Mouse (Mus musculus) liver, adult (tissue): ENCODE measurements at regions not wholly inside any gene's neighbourhood (a gene's known extent, or its start where the extent isn't known, plus 50 kb on each side); places are given as distances from the start of the nearest gene placed in this dataset.

Experiments used
- GATA4 ChIP-seq: IDR thresholded peaks from 2 replicates; pipeline ENCODE4 v1.6.1; 2014; ENCODE audit warnings: mild to moderate bottlenecking, low read length; ENCODE audit not compliant: insufficient replicate concordance

GRCm38 (mm10) chr3:52572514-52573485, 304.7 kb downstream of the Foxo1 start:
- no peak for TF ChIP-seq GATA4

DNA sequence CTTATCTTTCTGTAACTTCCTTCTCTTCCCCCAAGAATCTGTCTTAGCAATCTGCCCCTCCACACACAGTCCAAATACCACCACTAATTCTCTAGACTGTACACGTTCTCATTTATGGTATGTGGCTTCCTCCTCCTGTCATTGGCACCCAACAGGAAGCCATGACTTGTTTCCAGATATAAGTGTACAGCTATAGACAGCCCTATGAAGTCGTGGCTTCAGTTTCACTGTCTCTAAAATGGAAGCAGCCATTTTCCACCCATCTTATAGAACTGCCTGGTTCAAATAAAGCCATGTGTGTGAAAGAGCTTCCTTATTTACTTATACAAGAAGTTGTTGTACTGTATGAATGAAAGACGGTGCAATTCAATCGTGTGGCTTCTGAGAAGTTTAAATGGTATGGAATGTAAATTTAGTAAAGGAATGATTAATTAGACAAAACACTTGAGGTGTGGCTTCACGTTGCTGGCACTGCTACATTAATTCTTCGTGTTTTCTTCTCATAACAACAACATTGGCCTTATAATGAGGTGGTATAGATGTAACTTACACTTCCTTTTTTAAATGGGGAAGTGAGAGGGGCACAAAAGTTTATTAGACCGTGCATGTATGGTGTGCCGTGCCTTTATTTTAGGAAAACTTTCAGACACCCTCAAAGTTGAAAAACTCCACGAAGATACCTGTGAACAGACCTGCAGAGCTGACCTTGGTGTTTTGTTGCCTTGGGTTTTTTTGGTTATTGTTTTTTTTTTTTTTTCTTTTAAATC, 299.7 kb downstream of the Foxo1 start:
- no peak for TF ChIP-seq GATA4

GRCm38 (mm10) chr3:52563595-52563994, 295.5 kb downstream of the Foxo1 start:
- TF ChIP-seq GATA4, result no peak

GRCm38 (mm10) chr3:52562816-52563215, 294.7 kb downstream of the Foxo1 start:
- no peak for TF ChIP-seq GATA4

DNA sequence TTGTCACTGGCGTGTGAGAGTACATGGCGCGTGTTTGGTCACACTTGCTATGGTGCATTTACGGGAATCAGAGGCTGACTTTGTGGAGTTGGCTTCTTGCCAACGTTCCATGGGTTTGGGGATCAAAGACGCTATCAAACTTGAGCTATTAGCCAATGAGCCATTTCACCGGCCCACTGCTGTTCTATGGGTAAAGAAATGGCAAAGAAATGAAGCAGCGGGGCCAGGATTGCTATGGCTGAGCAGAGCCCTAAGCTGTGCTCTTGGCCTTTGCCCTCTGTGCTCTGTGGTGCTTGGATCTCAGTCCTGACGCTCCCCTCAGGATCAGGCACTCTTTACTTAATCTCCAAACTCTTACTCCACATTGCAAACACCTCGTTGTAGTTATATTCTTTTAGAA, 291.3 kb downstream of the Foxo1 start:
- TF ChIP-seq GATA4, result no peak

DNA sequence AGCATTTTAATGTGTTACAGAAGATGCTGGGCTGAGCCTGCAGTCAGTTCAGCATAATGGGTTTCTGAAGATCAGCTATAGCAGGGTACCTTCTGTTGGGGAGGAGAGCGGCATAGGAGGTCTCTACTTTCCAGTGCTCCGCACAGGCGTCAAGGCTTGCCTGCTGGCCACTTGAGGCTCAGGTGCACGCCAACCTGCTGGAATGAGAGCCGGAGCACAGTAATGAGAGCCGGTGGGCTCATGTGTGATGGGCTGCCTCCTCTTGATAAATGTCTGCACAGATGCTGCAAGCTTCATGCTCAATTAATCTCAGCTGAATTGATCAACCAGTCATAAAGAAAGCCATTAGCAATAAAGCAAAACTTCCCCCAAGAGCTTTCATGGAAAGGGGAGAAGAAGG, 290.6 kb downstream of the Foxo1 start:
- TF ChIP-seq GATA4, result no peak

DNA sequence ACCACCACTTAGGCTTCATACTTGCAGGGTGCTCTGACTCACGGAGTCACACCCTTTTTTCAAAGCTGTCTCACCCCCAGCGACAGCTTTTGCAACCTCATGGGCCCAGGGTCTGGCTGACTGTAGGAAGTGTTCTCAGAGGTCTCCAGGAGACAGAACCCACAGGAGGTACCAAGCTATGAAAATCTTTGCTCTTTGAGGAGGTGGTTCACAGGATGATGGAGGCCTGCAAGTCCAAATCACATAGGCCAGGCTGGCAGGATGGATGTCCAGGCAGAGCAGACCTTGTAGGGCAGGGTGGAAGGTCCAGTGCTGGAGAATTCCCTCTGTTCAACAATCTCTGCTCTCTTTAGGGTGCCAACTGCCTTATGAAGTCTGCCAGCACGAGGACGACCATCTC, 289.2 kb downstream of the Foxo1 start:
- no peak for TF ChIP-seq GATA4

- no peak for TF ChIP-seq GATA4
These were observed 286.9 kb downstream of the Foxo1 start for GRCm38 (mm10) chr3:52555038-52555437.

DNA sequence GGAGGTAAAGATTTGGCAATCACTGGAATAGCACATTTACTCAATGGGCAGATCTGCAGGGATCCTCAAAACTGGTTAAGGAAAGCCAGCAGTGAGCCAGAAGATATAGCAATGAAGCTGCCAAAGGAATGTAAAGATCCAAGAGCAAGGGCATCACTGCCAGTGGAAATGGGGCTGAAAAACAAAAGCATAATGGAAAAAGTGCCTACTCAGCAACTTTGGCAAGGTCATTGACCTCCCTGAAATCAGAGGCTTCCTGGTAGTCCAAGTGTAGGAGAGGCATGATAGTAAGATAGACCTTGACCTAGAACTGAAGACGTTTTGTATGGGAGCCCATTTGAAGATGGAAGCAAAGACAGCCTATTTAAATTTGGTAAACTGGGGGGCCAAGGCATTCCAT, 286.4 kb downstream of the Foxo1 start:
- no peak for TF ChIP-seq GATA4

DNA sequence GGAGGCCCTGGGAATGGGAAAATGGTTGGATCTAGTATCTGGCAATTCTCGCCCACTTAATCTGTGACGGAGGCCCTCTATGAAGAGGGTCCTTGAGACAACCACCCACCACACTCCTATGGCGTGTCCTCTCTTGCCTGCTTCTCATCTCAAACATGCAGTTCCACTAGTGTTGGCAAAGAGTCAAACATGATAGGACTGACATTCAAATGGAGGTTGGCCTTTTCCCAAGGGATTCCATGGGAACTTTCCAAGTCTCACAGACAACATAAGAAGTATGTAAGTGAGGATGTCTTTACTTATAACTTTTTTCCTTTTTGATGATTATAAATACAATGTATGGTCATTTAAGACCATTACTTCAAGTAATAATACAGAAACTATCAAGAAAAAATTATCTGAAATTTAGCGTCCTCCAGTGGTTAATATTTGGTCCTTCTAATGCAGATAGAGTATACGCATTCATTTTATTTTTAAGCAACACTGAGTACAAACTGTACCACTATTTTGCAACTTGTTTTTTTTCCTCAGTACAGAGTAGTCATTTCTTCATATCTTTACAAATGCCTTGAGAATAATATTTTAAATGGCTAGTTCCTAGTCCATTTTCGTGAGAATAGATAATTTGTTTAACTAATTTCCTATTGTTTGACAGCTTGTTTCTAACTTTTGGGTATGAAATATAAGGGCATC, 280.2 kb downstream of the Foxo1 start:
- TF ChIP-seq GATA4, result no peak

GRCm38 (mm10) chr3:52546035-52546434, 277.9 kb downstream of the Foxo1 start:
- no peak; the same call in 1 of the 2 replicates for TF ChIP-seq GATA4

GRCm38 (mm10) chr3:52543006-52543405, 274.9 kb downstream of the Foxo1 start:
- TF ChIP-seq GATA4, result no peak; the same call in 1 of the 2 replicates

DNA sequence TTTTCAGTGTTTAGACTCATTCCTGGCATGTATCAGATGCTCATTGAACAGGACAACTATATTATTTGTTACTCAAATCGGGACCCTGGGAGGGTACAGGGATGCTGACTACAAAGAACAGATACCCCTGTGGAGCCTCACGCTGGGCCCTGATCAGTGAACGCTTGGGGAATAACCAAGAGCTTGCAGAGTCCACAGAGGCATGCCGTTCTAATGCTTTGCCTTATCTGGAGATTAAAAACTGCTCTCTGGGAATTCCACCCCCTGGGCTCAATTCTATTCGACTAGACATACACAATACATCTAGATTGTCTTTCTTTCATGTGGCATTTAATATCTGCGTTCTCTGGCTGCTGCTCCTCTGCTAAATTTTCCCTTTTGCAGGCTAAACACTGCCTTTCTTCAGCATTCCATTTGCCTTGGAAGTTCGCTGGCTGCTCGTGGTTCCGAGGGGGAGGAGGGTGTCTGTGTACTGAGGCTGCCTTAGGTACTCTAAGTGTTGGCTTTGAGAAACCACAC, 272.8 kb downstream of the Foxo1 start:
- no peak for TF ChIP-seq GATA4

GRCm38 (mm10) chr3:52539813-52540378, 271.8 kb downstream of the Foxo1 start:
- no peak for TF ChIP-seq GATA4

DNA sequence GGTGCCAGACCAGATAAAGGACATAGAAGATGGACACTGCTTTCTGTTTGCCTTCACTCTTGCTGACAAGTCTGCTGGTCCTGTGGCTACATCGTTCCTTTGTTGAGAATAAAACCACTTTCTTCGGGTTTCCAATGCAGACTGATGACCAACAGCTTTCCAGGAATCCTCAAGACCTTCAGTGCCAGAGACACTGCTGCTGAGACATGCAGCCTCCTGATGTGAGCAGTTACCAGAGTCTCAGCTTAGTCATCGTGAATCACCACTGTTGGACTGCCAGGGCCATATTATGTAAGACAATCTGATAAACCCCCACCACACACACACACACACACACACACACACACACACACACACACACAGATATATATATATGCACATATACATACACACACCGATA, 270.2 kb downstream of the Foxo1 start:
- no peak for TF ChIP-seq GATA4

GRCm38 (mm10) chr3:52537362-52537911, 269.3 kb downstream of the Foxo1 start:
- TF ChIP-seq GATA4, result no peak
